Mouse (Mus musculus) erythroblast, embryonic 14.5 days (primary cell): Measurements from ENCODE around the gene Sptbn4.

ENCODE experiments used
- GATA1 ChIP-seq: IDR thresholded peaks from 2 replicates; pipeline ENCODE4 v1.6.1; 2012; ENCODE audit warnings: low read length, inconsistent platforms, mixed read lengths
- TAL1 ChIP-seq: IDR thresholded peaks from 3 replicates; pipeline ENCODE4 v1.6.1; 2012; ENCODE audit warnings: low read length, inconsistent platforms, mixed read lengths

DNA sequence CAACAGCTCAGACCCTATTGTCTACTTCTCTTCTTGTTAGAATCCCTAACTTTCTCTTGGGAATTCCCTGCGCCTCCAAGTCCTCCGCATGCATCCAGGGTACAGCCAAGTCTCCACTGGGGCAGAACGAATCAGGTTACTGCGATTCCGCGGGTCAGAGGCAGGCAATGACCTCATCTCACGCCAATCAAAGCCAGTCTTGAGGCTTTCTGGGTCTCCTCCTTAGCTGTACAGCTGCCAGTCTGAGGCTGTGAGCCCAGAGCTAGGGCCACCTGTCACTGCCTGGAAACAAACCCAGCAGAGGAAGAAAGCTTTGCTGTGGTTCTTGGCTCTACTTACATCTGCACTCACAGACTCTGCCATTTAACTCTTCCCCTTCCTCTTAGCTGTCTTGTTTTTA is 131.5 kb downstream of the Sptbn4 start:
- TF ChIP-seq GATA1 (no peak), TAL1 (no peak)
